Mouse (Mus musculus): Measurements from ENCODE around the gene Shroom3.

Shroom3 gene

DNA sequence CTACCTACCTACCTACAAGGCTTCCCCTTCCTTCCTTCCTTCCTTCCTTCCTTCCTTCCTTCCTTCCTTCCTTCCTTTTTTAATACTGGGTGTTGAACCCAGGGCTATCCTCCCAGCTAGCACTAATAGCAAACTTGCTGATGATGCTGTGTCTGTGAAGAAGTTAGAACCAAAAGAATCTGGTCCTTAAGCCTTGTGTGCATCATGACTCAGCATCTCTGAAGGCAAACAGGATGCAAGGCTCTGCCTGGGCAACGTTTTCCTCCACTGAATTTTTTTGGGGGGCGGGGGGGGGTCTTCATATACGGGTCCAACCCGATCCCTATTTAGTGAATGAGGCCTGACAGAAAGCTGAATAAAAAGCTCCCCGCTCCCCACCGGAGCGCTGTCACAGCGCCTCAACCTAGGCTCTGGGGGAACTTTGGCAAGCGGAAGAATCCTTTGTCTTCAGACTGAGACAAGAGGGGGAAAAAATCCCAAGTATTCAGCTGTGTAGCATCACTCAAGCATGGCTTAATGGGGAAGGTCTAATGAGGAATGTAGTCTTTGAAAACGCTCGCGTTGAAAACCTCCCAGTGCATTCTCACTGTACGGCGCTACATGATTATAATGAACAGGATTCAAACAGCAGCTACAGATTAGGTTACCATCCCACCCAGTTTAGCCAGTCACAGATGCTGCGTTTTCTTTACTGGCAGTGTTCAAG, 15.0 kb downstream of the Shroom3 start:
- in situ Hi-C loops (cut with MboI, MseI): no loop called here

GRCm38 (mm10) chr5:92698837-92699529, 15.7 kb downstream of the Shroom3 start:
- in situ Hi-C loops (cut with MboI, MseI): no loop called here

- in situ Hi-C loops (cut with MboI, MseI): no loop called here
Measured at GRCm38 (mm10) chr5:92701750-92702149, 18.5 kb downstream of the Shroom3 start.

GRCm38 (mm10) chr5:92703671-92704070, 20.4 kb downstream of the Shroom3 start:
- in situ Hi-C loops (cut with MboI, MseI): no loop called here

- in situ Hi-C loops (cut with MboI, MseI): no loop called here
Measured at GRCm38 (mm10) chr5:92707921-92708491, 24.8 kb downstream of the Shroom3 start.

- in situ Hi-C loops (cut with MboI, MseI): loop anchor here in 1 of 2 experiments (5.0 kb wide), 1 partner anchor 62 kb away; no protein-coding TSS in a partner anchor
Measured at GRCm38 (mm10) chr5:92710779-92711178, 27.5 kb downstream of the Shroom3 start.

DNA sequence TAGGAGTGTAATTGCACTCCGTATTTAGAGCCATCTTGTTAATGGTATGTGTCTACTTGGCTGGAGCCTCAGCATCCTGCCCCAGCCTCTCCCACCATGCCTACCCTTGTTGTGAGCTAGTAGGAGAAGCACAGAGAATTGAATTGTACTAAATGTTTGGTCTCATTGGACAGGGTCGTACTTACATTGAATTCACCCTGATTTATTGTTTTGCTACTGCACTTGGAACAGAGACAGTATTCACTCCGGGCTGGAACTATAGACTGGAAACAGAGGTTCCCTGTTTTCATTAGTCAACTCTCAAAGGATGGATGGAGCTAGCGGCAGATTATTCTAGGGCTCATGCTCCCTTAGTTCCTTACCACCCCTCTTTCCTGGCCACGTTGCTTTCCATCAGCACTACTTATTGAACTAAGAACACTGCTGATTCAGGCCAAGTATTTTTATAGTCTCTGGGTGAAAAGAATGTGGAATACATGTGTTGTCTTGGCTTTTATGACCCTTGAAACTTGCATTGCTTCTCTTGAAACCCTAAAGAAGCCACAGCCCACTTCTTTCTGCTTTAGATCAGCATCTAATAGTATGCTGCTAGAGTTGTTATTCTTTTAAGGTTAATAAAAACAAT, 28.5 kb downstream of the Shroom3 start:
- in situ Hi-C loops (cut with MboI, MseI): loop anchor here in 1 of 2 experiments (5.0 kb wide), 1 partner anchor 61 kb away; no protein-coding TSS in a partner anchor

DNA sequence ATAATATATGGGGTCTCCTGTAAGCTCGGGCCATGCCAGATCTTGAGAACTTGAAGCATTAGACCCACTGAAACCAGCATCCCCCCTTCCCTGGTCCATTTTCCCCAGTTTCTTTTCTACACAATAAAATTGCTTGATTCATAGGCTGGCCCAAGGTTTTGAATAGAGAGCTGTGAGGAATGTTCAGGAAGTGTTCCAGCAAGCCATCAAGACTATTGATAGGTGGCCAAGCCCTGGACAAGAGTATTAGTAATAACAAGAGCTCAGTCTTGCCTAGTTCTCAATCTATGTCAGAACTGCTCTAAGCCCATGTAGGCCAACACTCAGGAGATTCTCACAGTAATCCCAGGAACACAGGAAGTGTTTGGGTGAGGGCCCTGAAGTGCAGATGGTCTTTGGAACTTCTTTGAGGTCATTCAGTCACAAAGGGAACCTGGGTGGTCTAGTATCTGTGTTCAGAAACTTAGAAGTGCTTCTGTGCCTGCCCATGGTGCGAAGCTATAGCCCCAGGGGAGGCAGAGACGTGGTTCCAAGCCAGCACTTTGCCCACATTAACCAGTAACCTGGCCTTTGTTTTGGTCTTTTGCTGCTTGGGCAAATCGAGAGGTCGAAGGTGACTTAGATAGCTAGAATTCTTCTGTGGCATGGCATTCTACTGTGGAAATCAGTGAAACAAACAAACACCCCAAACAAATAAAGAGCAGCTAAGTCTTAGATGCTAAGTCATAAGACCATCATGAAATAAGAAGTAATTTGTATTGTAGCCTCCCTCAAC, 29.6 kb downstream of the Shroom3 start:
- in situ Hi-C loops (cut with MboI, MseI): loop anchor here in 1 of 2 experiments (5.0 kb wide), 1 partner anchor 59 kb away; no protein-coding TSS in a partner anchor

DNA sequence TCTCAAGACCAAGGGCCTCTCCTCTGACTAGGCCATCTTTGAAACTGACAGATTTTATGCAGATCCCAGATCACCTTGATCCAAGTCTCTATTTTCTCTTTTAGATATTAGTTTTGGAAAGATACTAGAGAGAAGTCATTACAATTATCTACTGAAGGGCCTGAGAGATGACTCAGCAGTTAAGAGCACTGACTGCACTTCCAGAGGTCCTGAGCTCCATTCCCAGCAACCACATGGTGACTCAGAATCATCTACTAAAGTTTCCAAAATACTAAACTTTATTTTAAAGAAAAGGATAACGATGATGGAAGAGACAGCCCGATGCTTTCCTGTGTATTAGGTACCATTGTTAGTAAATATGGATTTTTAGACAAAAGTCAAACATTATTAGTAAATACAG, 31.7 kb downstream of the Shroom3 start:
- in situ Hi-C loops (cut with MboI, MseI): loop anchor here in 1 of 2 experiments (5.0 kb wide), 1 partner anchor 57 kb away; no protein-coding TSS in a partner anchor

GRCm38 (mm10) chr5:92715319-92715718, 32.1 kb downstream of the Shroom3 start:
- in situ Hi-C loops (cut with MboI, MseI): no loop called here

GRCm38 (mm10) chr5:92715890-92716289, 32.7 kb downstream of the Shroom3 start:
- in situ Hi-C loops (cut with MboI, MseI): no loop called here

DNA sequence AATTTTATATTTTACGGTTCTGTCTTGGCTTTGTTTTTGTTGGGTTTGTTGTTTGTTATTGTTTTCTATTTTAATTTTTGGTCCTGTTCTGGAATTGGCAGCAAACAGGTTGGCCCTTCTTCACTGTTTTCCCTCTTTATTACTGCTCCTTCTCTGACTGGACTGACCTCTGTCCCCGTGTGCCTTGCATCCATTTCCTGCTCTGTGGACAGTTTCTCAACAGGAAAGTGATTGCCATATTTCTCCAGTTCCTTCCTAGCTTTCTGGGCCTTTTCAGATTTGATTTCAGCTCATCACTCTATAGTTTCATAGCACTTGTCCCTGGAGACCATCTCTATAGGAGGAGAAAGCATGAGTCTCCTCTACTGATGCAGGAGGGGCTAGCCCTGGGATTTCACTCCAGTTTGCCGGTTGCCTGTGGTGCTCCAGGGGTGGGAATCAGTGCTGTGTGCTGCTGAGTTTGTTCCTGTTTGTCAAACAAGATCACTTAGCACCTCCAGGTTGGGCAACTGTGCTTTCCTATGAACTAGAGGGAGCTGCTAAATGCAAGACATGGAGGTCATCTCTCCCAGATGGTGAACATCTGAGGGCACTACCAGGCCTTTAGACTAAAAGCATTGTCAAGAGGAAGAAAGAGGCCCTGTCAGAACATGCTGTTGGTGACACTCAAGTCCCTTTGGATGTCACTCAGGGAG, 34.6 kb downstream of the Shroom3 start:
- in situ Hi-C loops (cut with MboI, MseI): no loop called here

GRCm38 (mm10) chr5:92718856-92719255, 35.6 kb downstream of the Shroom3 start:
- in situ Hi-C loops (cut with MboI, MseI): no loop called here

DNA sequence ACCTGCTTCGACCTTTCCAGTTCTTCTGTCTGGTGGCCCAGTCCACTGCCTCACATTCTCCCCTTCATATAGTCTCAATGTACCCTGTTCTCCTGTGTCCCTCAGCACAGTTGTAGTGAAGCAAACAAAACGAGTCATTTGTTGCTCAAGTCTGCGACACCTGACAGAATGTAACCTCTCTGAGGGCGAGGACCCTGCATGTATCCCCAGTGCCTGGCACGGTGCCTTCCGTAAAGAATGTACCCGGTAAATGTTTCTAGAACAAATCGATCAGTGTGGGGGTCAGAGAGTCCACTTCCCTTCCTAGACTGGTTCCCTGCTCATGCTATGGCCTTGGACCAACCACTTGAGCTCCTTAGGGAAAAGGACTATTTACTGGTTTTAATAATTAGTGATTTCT, 38.4 kb downstream of the Shroom3 start:
- in situ Hi-C loops (cut with MboI, MseI): no loop called here

DNA sequence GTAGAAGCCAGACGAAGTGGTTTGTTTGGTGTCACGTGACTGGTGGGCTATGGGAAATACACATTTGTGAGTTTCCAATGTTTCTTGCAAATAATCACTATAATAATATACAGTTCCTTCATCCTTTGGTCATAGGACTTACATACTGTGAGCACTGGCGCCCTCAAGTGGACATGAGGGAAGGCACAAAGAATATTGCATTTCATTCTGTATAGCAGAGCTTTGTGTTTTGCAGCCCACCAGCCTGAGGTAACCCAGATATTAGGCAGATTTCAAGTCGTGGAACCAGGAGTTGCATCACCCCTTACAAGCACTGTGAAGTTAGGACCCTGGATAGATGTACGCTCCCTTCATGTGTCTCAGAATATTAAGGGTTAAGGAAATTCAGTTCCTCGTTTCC, 42.7 kb downstream of the Shroom3 start:
- in situ Hi-C loops (cut with MboI, MseI): no loop called here

GRCm38 (mm10) chr5:92728252-92728828, 45.1 kb downstream of the Shroom3 start:
- in situ Hi-C loops (cut with MboI, MseI): no loop called here

- in situ Hi-C loops (cut with MboI, MseI): no loop called here
Measured at GRCm38 (mm10) chr5:92729221-92729620, 46.0 kb downstream of the Shroom3 start.

DNA sequence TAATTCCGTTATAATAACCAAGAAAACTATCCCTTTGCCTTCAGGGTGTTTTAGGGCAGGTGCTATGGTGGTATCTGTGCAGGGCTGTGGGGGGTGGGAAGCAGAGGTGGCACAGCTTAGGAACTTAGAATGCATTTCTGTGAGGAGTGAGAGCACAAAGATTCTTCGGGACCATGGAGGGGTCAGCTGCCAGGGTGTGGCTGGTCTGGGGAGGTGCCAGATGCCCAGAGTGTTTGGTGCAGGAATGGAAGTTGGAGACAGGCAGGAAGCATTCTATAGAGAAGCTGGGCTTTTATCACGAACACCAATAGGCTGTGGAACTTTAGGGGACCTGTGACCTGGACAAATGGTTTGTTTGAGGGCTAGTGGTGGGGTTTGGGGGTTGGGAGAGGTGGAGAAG, 58.6 kb downstream of the Shroom3 start:
- in situ Hi-C loops (cut with MboI, MseI): loop anchor here in 1 of 2 experiments (5.0 kb wide), 1 partner anchor 840 kb away; no protein-coding TSS in a partner anchor

- in situ Hi-C loops (cut with MboI, MseI): loop anchor here in 1 of 2 experiments (5.0 kb wide), 1 partner anchor 840 kb away; no protein-coding TSS in a partner anchor
Measured at GRCm38 (mm10) chr5:92742701-92743100, 59.5 kb downstream of the Shroom3 start.

Data from T-helper 17 cell (primary cell).